8 mouse cellular contexts compared by ENCODE assay signal in genomic region chr9:70408791-70409190, GRCm38 (mm10). TPM values are rescaled to one million over a fixed set of nuclear protein-coding genes. Genes with fewer than 3 reads are reported as not detected.
DNase-seq lines count a peak whose midpoint lies in the region; ATAC-seq and TF ChIP-seq lines count a peak whose summit lies in the region.

No protein-coding gene starts in this region.

- intact Hi-C loops in gastrocnemius, postnatal 14 days (cut with DNase I; ENCODE audit: low total_unique reads) = no loop called here

- TF ChIP-seq POLR2A in bone marrow, adult 2 months (IDR thresholded peaks at IDR 0.05; ENCODE audit: borderline replicate concordance, control insufficient read depth, low read depth, low read length) = no peak

- DNase-seq in cerebellum, adult 9-10 months = peak; percentile 9
- peak in 1 of 2 experiments; percentile 61 for DNase-seq in layer of hippocampus, adult 2 months (ENCODE audit: low spot score in 2 of 2)
- no peak for DNase-seq in layer of hippocampus, adult 9-10 months (ENCODE audit: low spot score)
- DNase-seq in mesoderm, embryonic 11.5 days (ENCODE audit: low read depth, low spot score) = peak; percentile 11
- no peak for DNase-seq in gastrocnemius, postnatal 14 days
- no peak for DNase-seq in neural tube, embryonic 10.5 days (ENCODE audit: extremely low spot score, low spot score)

- H3K27ac ChIP-seq in layer of hippocampus, adult 2 months = no peak overlapping the region
- H3K27ac ChIP-seq in bone marrow, adult 2 months (ENCODE audit: control insufficient read depth, insufficient read depth, low read depth, low read length, poor library complexity) = no peak overlapping the region

- no peaks in the 10 kb centered on the region for H3K4me1 ChIP-seq in bone marrow, adult 2 months (ENCODE audit: control insufficient read depth, insufficient read depth, low read length)

- ATAC-seq in cerebellum, adult (ENCODE audit: insufficient number of reproducible peaks, low FRiP score, low TSS enrichment) = no peak

- 85% methylated on average over 3 of the region's 3 CpGs for WGBS in bone marrow, adult 2 months

- H3K4me3 ChIP-seq in layer of hippocampus, adult 2 months = no peak overlapping the region
- no peak overlapping the region for H3K4me3 ChIP-seq in bone marrow, adult 2 months (replicated peaks; ENCODE audit: control insufficient read depth, low read depth, low read length)

- TF ChIP-seq CTCF in layer of hippocampus, adult 2 months (conservative IDR thresholded peaks at IDR 0.05) = peak; percentile 80
- peak; percentile 31; the same call in 1 of the 2 replicates for TF ChIP-seq CTCF in bone marrow, adult 2 months (IDR thresholded peaks at IDR 0.05; ENCODE audit: control insufficient read depth, insufficient read depth, low read length)

RNA-seq across cellular contexts. Expression of gene Ccnb2, which starts 12.6 kb away (rescaled TPM):
- 1 to 10 TPM; 1.2 to 1.4 TPM for total RNA-seq in layer of hippocampus, adult 2 months (2021)
- polyA plus RNA-seq in bone marrow, adult 2 months (2011; ENCODE audit: insufficient read depth, insufficient read length, low replicate concordance, missing spikeins) = 69.4 and 109 TPM in 2 replicates
- total RNA-seq in gastrocnemius, postnatal 14 days (2021) = 1 to 10 TPM; 5.3 TPM

Comparison
In these comparisons a context has a peak if more than half of its experiments do, and no peak if none do; other contexts are left out.
1. DNase-seq: peak in cerebellum, adult 9-10 months (single experiment) and mesoderm, embryonic 11.5 days (single experiment); none in layer of hippocampus, adult 9-10 months (single experiment), gastrocnemius, postnatal 14 days (single experiment) and neural tube, embryonic 10.5 days (single experiment).